In the genomic region with DNA sequence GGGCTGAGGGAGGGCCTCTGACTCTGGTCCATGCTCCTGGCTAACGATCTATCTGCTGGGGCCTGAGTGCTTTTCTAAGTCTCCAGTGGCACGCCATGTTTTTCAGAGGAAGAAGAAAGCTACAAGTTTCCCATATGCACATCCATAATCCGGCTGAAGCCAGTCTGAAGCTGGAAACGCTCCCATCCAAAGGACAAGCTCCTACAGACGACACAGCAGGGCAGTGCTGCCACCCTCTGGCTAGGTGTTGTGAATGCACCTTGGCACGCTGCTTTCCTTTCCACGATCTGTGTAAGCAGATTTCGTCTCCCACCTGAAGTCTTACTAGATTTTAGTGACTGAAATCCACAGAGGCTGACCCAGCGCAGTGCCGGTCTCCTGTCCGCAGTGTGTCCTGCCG, we compare ENCODE assay signal across 8 mouse cellular contexts. TPM values are rescaled to one million over a fixed set of nuclear protein-coding genes. Genes with fewer than 3 reads are reported as not detected.
DNase-seq lines count a peak whose midpoint lies in the region; ATAC-seq lines count a peak whose summit lies in the region.

No protein-coding gene starts in this region.

- 49% methylated on average over 12 of the region's 12 CpGs for WGBS in hindbrain, embryonic 16.5 days

- no peaks in the 10 kb centered on the region for H3K27me3 ChIP-seq in hindbrain, embryonic 16.5 days (replicated peaks; ENCODE audit: control insufficient read depth, insufficient read depth, low read length)

- DNase-seq in adrenal gland, adult (ENCODE audit: inconsistent age in 2 of 2, low spot score in 1 of 2) = peak; percentile 77 to 93
- peak; percentile 81 for DNase-seq in gastrocnemius, adult 18-20 months (ENCODE audit: low spot score)
- peak; percentile 89 to 90 for DNase-seq in left cerebral cortex, adult 18-20 months (ENCODE audit: low spot score in 2 of 2)
- peak; percentile 84 for DNase-seq in right cerebral cortex, postnatal 14 days

- H3K36me3 ChIP-seq in hindbrain, embryonic 16.5 days (ENCODE audit: control insufficient read depth, insufficient read depth, low read length) = peaks cover 19% of the 10 kb centered on the region

- ATAC-seq in common myeloid progenitor, adult 5-6 weeks (replicated peaks; ENCODE audit: low read depth, poor library complexity, severe bottlenecking) = peak; percentile 80
- ATAC-seq in hindbrain, embryonic 16.5 days = peak; percentile 89
- ATAC-seq in megakaryocyte progenitor cell, adult 5-6 weeks (replicated peaks; ENCODE audit: poor library complexity) = peak; percentile 89
- ATAC-seq in inflammation-experienced regulatory T-cells, adult 6 months = no peak

- H3K9ac ChIP-seq in hindbrain, embryonic 16.5 days (ENCODE audit: low read depth, low read length) = peak overlapping the region; percentile 33

- H3K4me1 ChIP-seq in hindbrain, embryonic 16.5 days (ENCODE audit: control insufficient read depth, insufficient read depth, low read depth, low read length) = peaks cover 4% of the 10 kb centered on the region

- H3K27ac ChIP-seq in hindbrain, embryonic 16.5 days (ENCODE audit: low read depth, low read length) = peak overlapping the region; percentile 67

- H3K4me3 ChIP-seq in hindbrain, embryonic 16.5 days (ENCODE audit: low read length) = no peak overlapping the region

- H3K9me3 ChIP-seq in hindbrain, embryonic 16.5 days (ENCODE audit: control insufficient read depth, low read length) = no peaks in the 10 kb centered on the region

- no peak overlapping the region for H3K4me2 ChIP-seq in hindbrain, embryonic 16.5 days (ENCODE audit: low read length)

RNA-seq across cellular contexts. Expression of a gene that starts 14.3 kb away (rescaled TPM):
- 3.3 and 5.4 TPM in 2 replicates for total RNA-seq in common myeloid progenitor, adult 5-6 weeks (2017)
- 10 to 100 TPM; 10.0 to 15.7 TPM for total RNA-seq in gastrocnemius, adult 18-20 months (2021)
- polyA plus RNA-seq in hindbrain, embryonic 16.5 days (2015; fragmentation: Nextera tagmentation; extraction: Ambion mirVana) = 17.0 and 23.2 TPM in 2 replicates
- 10 to 100 TPM; 56.4 to 66.5 TPM for total RNA-seq in left cerebral cortex, adult 18-20 months (2021)
- total RNA-seq in megakaryocyte progenitor cell, adult 5-6 weeks (2015) = 6.3 and 7.0 TPM in 2 replicates
- total RNA-seq in megakaryocyte progenitor cell, adult 5-6 weeks (2017) = 3.0 and 3.1 TPM in 2 replicates
- polyA plus RNA-seq in inflammation-experienced regulatory T-cells, adult 6 months (2017; shearing (Covaris generic)) = 1 to 10 TPM in 2 of 3 experiments, under 1 TPM in 1; 0.60 to 1.6 (median 1.6) TPM

RNA-seq across cellular contexts. Expression of a gene that starts 44.3 kb away (rescaled TPM):
- total RNA-seq in common myeloid progenitor, adult 5-6 weeks (2017) = 43.7 and 50.6 TPM in 2 replicates
- 10 to 100 TPM; 17.1 to 20.6 TPM for total RNA-seq in gastrocnemius, adult 18-20 months (2021)
- polyA plus RNA-seq in hindbrain, embryonic 16.5 days (2015; fragmentation: Nextera tagmentation; extraction: Ambion mirVana) = 61.6 and 62.4 TPM in 2 replicates
- total RNA-seq in left cerebral cortex, adult 18-20 months (2021) = 10 to 100 TPM; 36.7 to 38.6 TPM
- 49.9 and 51.7 TPM in 2 replicates for total RNA-seq in megakaryocyte progenitor cell, adult 5-6 weeks (2015)
- 52.1 and 52.3 TPM in 2 replicates for total RNA-seq in megakaryocyte progenitor cell, adult 5-6 weeks (2017)
- polyA plus RNA-seq in inflammation-experienced regulatory T-cells, adult 6 months (2017; shearing (Covaris generic)) = 10 to 100 TPM; 26.1 to 40.4 (median 39.4) TPM

RNA-seq across cellular contexts. Expression of a gene that starts 44.5 kb away (rescaled TPM):
- 3.3 and 5.5 TPM in 2 replicates for total RNA-seq in common myeloid progenitor, adult 5-6 weeks (2017)
- 1 to 10 TPM; 2.6 to 3.1 TPM for total RNA-seq in gastrocnemius, adult 18-20 months (2021)
- 32.1 and 33.6 TPM in 2 replicates for polyA plus RNA-seq in hindbrain, embryonic 16.5 days (2015; fragmentation: Nextera tagmentation; extraction: Ambion mirVana)
- 10 to 100 TPM; 10.3 to 12.8 TPM for total RNA-seq in left cerebral cortex, adult 18-20 months (2021)
- 10.1 and 13.3 TPM in 2 replicates for total RNA-seq in megakaryocyte progenitor cell, adult 5-6 weeks (2015)
- 4.0 and 5.8 TPM in 2 replicates for total RNA-seq in megakaryocyte progenitor cell, adult 5-6 weeks (2017)
- 10 to 100 TPM; 19.0 to 33.2 (median 27.3) TPM for polyA plus RNA-seq in inflammation-experienced regulatory T-cells, adult 6 months (2017; shearing (Covaris generic))
